28 mouse cellular contexts compared by ENCODE assay signal in the genomic region with DNA sequence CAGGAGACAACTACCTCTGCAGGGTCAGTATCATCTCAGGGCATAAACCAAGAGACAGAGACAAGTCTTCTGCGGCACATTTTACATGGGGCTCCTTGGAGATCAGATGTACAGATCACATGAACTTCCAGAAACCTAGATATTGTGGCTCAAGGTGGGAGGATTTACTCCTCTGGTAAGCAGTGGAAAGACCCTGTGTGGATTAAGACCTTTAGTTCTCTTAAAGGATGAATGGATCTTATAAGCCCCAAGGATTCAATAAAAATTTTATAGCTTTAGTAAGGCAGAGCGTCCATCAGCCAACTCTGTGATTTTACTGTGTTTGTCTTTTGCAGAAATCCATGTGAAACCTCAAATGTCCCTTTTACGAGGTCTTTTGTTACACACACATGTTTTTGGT.
"Had no signal": no experiment of that assay in that cellular context is flagged by ENCODE, and none has a peak within 500 bp of the region (broad histone marks: within the 10 kb centered on the region; RNA-seq: fewer than 3 reads in every experiment).

No protein-coding gene starts in this region.

- H3K4me2 ChIP-seq: embryonic facial prominence, embryonic 12.5 days; embryonic facial prominence, embryonic 13.5 days; embryonic facial prominence, embryonic 15.5 days; forebrain, embryonic 12.5 days; forebrain, embryonic 13.5 days; forebrain, embryonic 15.5 days had no signal

- H3K27ac ChIP-seq: embryonic facial prominence, embryonic 12.5 days; embryonic facial prominence, embryonic 13.5 days; embryonic facial prominence, embryonic 15.5 days; forebrain, embryonic 10.5 days; forebrain, embryonic 12.5 days; forebrain, embryonic 13.5 days; forebrain, embryonic 15.5 days; gastrocnemius, adult 2 months; heart, adult 2 months had no signal

- H3K36me3 ChIP-seq: embryonic facial prominence, embryonic 12.5 days; embryonic facial prominence, embryonic 13.5 days; embryonic facial prominence, embryonic 15.5 days; forebrain, embryonic 10.5 days; forebrain, embryonic 12.5 days; forebrain, embryonic 15.5 days had no signal

- DNase-seq: cerebellum, adult 2 months; cerebellum, adult 8-10 months; cerebellum, adult 9-10 months; cerebellum, adult 9-11 months; cerebellum, postnatal 10 days; cerebellum, postnatal 14 days; cerebellum, postnatal 25 days; cerebellum, postnatal 36 days; embryo, embryonic 11 days; forebrain, postnatal 0 days; gastrocnemius, adult 2 months; gastrocnemius, postnatal 10 days; gastrocnemius, postnatal 14 days; gastrocnemius, postnatal 25 days; gastrocnemius, postnatal 36 days; heart, adult 11 months; heart, adult 18-20 months; heart, adult 2 months had no signal

- H3K9ac ChIP-seq: embryonic facial prominence, embryonic 12.5 days; embryonic facial prominence, embryonic 13.5 days; embryonic facial prominence, embryonic 15.5 days; forebrain, embryonic 12.5 days; forebrain, embryonic 13.5 days; forebrain, embryonic 15.5 days; forebrain, postnatal 0 days had no signal

- H3K9me3 ChIP-seq: embryonic facial prominence, embryonic 12.5 days; embryonic facial prominence, embryonic 13.5 days; embryonic facial prominence, embryonic 15.5 days; forebrain, embryonic 10.5 days; forebrain, embryonic 12.5 days; forebrain, embryonic 13.5 days; forebrain, embryonic 15.5 days had no signal

- H3K4me3 ChIP-seq: embryonic facial prominence, embryonic 12.5 days; embryonic facial prominence, embryonic 13.5 days; embryonic facial prominence, embryonic 15.5 days; erythroblast, embryonic 14.5 days; forebrain, embryonic 10.5 days; forebrain, embryonic 12.5 days; forebrain, embryonic 13.5 days; forebrain, embryonic 15.5 days; gastrocnemius, adult 2 months; heart, adult 2 months had no signal

- ATAC-seq: forebrain, embryonic 13.5 days; forebrain, embryonic 14.5 days; forebrain, embryonic 15.5 days; forebrain, embryonic 16.5 days; forebrain, postnatal 0 days had no signal

- H3K4me1 ChIP-seq: embryonic facial prominence, embryonic 12.5 days; embryonic facial prominence, embryonic 15.5 days; forebrain, embryonic 10.5 days; forebrain, embryonic 12.5 days; forebrain, embryonic 13.5 days; forebrain, embryonic 15.5 days had no signal

- H3K27me3 ChIP-seq: embryonic facial prominence, embryonic 12.5 days; embryonic facial prominence, embryonic 13.5 days; embryonic facial prominence, embryonic 15.5 days; forebrain, embryonic 12.5 days; forebrain, embryonic 13.5 days; forebrain, embryonic 15.5 days had no signal
